Mouse (Mus musculus) small intestine, adult 2 months (tissue): Measurements from ENCODE around the gene Xpnpep3. TPM values are rescaled to one million over a fixed set of nuclear protein-coding genes. Genes with fewer than 3 reads are reported as not detected.
"Not testable (repeated sequence)": the region's sequence is repeated elsewhere in the genome, so short reads cannot be mapped to it uniquely, and the experiment has no call there.

ENCODE experiments used
- H3K27ac ChIP-seq: fragments of 200-500 bp; 2 replicates; pipeline ENCODE4 v1.5.1; 2012; ENCODE audit warnings: low read depth, low read length, control low read depth, inconsistent platforms; ENCODE audit not compliant: insufficient read depth
- H3K27me3 ChIP-seq: fragments of 200-500 bp; 2 replicates; pipeline ENCODE4 v1.6.1; 2012; ENCODE audit warnings: mild to moderate bottlenecking, moderate library complexity, low read length, inconsistent platforms; ENCODE audit not compliant: control insufficient read depth, insufficient read depth
- H3K36me3 ChIP-seq: fragments of 200-500 bp; 2 replicates; pipeline ENCODE4 v1.6.1; 2012; ENCODE audit warnings: mild to moderate bottlenecking, low read length, control low read depth, inconsistent platforms; ENCODE audit not compliant: control insufficient read depth, insufficient read depth
- H3K4me1 ChIP-seq: fragments of 200-500 bp; 2 replicates; pipeline ENCODE4 v1.6.1; 2012; ENCODE audit warnings: low read length, inconsistent platforms, mixed read lengths; ENCODE audit not compliant: control insufficient read depth, insufficient read depth, insufficient read length
- H3K4me3 ChIP-seq: fragments of 200-500 bp; 2 replicates; pipeline ENCODE4 v1.5.1; 2012; ENCODE audit warnings: low read depth, mild to moderate bottlenecking, control low read depth, inconsistent platforms, low read length, moderate library complexity
- CTCF ChIP-seq: fragments of 200-500 bp; IDR thresholded peaks from 2 replicates; pipeline ENCODE4 v1.5.1; 2012; ENCODE audit warnings: low read depth, mild to moderate bottlenecking, control low read depth, inconsistent platforms, low read length, moderate library complexity, mixed read lengths; ENCODE audit not compliant: insufficient replicate concordance, insufficient read length; ENCODE audit errors: extremely low read depth
- POLR2A ChIP-seq: fragments of 200-500 bp; IDR thresholded peaks from 2 replicates; pipeline ENCODE4 v1.6.1; 2012; ENCODE audit warnings: low read depth, mild to moderate bottlenecking, control low read depth, inconsistent platforms, low read length, moderate library complexity
- WGBS: fragments of 180-500 bp; shearing (Covaris S2); methylation state at CpG from one replicate; pipeline ENCODE4 v1.1.7; 2018; 5-methylcytosine and 5-hydroxymethylcytosine counted together
- polyA plus RNA-seq: library from polyadenylated mRNA; depleted of rRNA; stranded (reverse); fragments of >200 nt; gene quantifications from 2 replicates; pipeline ENCODE4 v1.2.3, GENCODE M21; 2012

Xpnpep3 gene
- polyA plus RNA-seq, 1 experiment, result 2.6 TPM

GRCm38 (mm10) chr15:81398189-81398588, 1.7 kb upstream of the Xpnpep3 start:
- no peak overlapping the region for H3K4me3 ChIP-seq
- H3K4me1 ChIP-seq, result no peaks in the 10 kb centered on the region
- 0 out of 2 replicates have a peak, but pooled peaks cover 2% of the 10 kb centered on the region for H3K36me3 ChIP-seq
- H3K27me3 ChIP-seq, result no peaks in the 10 kb centered on the region
- no peak overlapping the region for H3K27ac ChIP-seq
- TF ChIP-seq CTCF (no peak), POLR2A (no peak)

- 0 out of 2 replicates have a peak, but pooled peaks cover 2% of the 10 kb centered on the region for H3K36me3 ChIP-seq
Observed at GRCm38 (mm10) chr15:81399297-81399637, 671 bp upstream of the Xpnpep3 start.

GRCm38 (mm10) chr15:81405008-81405407, 5.1 kb downstream of the Xpnpep3 start:
- no peak for TF ChIP-seq CTCF
- no peak for TF ChIP-seq POLR2A
- Histone ChIP-seq H3K4me1 (no peaks in the 10 kb centered on the region), H3K27me3 (no peaks in the 10 kb centered on the region), H3K4me3 (no peak overlapping the region), H3K27ac (no peak overlapping the region), H3K36me3 (0 out of 2 replicates have a peak, but pooled peaks cover 6% of the 10 kb centered on the region)
- WGBS, result 74% methylated on average over 3 of the region's 3 CpGs

More at GRCm38 (mm10) chr15:81399297-81399637, 671 bp upstream of the Xpnpep3 start:
- H3K4me1 ChIP-seq, result no peaks in the 10 kb centered on the region
- WGBS, result under 1% methylated on average over 21 of the region's 21 CpGs
- H3K27ac ChIP-seq, result peak overlapping the region; percentile 98
- H3K27me3 ChIP-seq, result no peaks in the 10 kb centered on the region
- no peak for TF ChIP-seq POLR2A
- no peak for TF ChIP-seq CTCF
- H3K4me3 ChIP-seq, result peak overlapping the region; percentile 88

GRCm38 (mm10) chr15:81408199-81408598, 8.3 kb downstream of the Xpnpep3 start, which contains the start of gene Dnajb7:
Dnajb7 (minus strand) TSS chr15:81408299.
- TF ChIP-seq CTCF, result no peak
- TF ChIP-seq POLR2A, result no peak
- no peaks in the 10 kb centered on the region for H3K27me3 ChIP-seq
- WGBS, result 94% methylated on average over 1 of the region's 1 CpGs

GRCm38 (mm10) chr15:81416763-81417310, 16.9 kb downstream of the Xpnpep3 start:
- 2% methylated on average over 22 of the region's 22 CpGs for WGBS
- H3K27ac ChIP-seq, H3K36me3 ChIP-seq, H3K27me3 ChIP-seq, H3K4me1 ChIP-seq: not testable (repeated sequence)
- H3K4me3 ChIP-seq, result peak overlapping the region; percentile 19

More at GRCm38 (mm10) chr15:81408199-81408598, 8.3 kb downstream of the Xpnpep3 start, which contains the start of gene Dnajb7:
- Histone ChIP-seq H3K4me1 (no peaks in the 10 kb centered on the region), H3K36me3 (0 out of 2 replicates have a peak, but pooled peaks cover 4% of the 10 kb centered on the region), H3K27ac (no peak within 1 kb of the TSS), H3K4me3 (no peak within 1 kb of the TSS)

GRCm38 (mm10) chr15:81418065-81418464, 18.1 kb downstream of the Xpnpep3 start:
- TF ChIP-seq POLR2A, result no peak
- no peak for TF ChIP-seq CTCF
- no peak overlapping the region for H3K4me3 ChIP-seq
- H3K36me3 ChIP-seq, result peaks cover 8% of the 10 kb centered on the region
- 75% methylated on average over 4 of the region's 4 CpGs for WGBS
- H3K27me3 ChIP-seq, result no peaks in the 10 kb centered on the region
- peaks cover 8% of the 10 kb centered on the region; the same call in 1 of the 2 replicates for H3K4me1 ChIP-seq
- no peak overlapping the region for H3K27ac ChIP-seq

GRCm38 (mm10) chr15:81421454-81421853, 21.5 kb downstream of the Xpnpep3 start:
- H3K4me3 ChIP-seq, result no peak overlapping the region
- TF ChIP-seq POLR2A, result no peak
- no peak for TF ChIP-seq CTCF
- no peaks in the 10 kb centered on the region for H3K36me3 ChIP-seq
- 13% methylated on average over 1 of the region's 1 CpGs for whole genome bisulfite sequencing
- H3K27me3 ChIP-seq, result no peaks in the 10 kb centered on the region
- peaks cover 8% of the 10 kb centered on the region; the same call in 1 of the 2 replicates for H3K4me1 ChIP-seq
- peak overlapping the region; percentile 92; the same call in 1 of the 2 replicates for H3K27ac ChIP-seq

- peak overlapping the region; percentile 47 for H3K4me3 ChIP-seq
Observed at GRCm38 (mm10) chr15:81422156-81422681, 22.3 kb downstream of the Xpnpep3 start.

More at GRCm38 (mm10) chr15:81422156-81422681, 22.3 kb downstream of the Xpnpep3 start:
- WGBS, result 16% methylated on average over 7 of the region's 7 CpGs
- no peaks in the 10 kb centered on the region for H3K27me3 ChIP-seq
- H3K27ac ChIP-seq, result peak overlapping the region; percentile 92
- H3K4me1 ChIP-seq, result peaks cover 8% of the 10 kb centered on the region; the same call in 1 of the 2 replicates
- TF ChIP-seq POLR2A (no peak), CTCF (no peak)
- no peaks in the 10 kb centered on the region for H3K36me3 ChIP-seq
